Mouse (Mus musculus) ovary, postnatal 36 days (tissue): ENCODE results near the gene Sh3bp4.

Experiments used
- DNase-seq: peaks from one replicate; pipeline ENCODE4 v3.0.0; 2022; ENCODE audit warnings: low spot score, mixed read lengths

Gene Sh3bp4

GRCm38 (mm10) chr1:89184839-89185238, 114.6 kb downstream of the Sh3bp4 start:
- DNase-seq: no peak

GRCm38 (mm10) chr1:89187441-89187840, 117.2 kb downstream of the Sh3bp4 start:
- DNase-seq: no peak

GRCm38 (mm10) chr1:89188091-89188490, 117.9 kb downstream of the Sh3bp4 start:
- no peak for DNase-seq

GRCm38 (mm10) chr1:89189204-89189603, 119.0 kb downstream of the Sh3bp4 start:
- no peak for DNase-seq

GRCm38 (mm10) chr1:89190621-89191020, 120.4 kb downstream of the Sh3bp4 start:
- DNase-seq: no peak

GRCm38 (mm10) chr1:89191127-89191740, 121.0 kb downstream of the Sh3bp4 start:
- peak; percentile 85 for DNase-seq

- DNase-seq: no peak
Observed at GRCm38 (mm10) chr1:89192536-89193220, 122.5 kb downstream of the Sh3bp4 start.

GRCm38 (mm10) chr1:89193576-89193975, 123.4 kb downstream of the Sh3bp4 start:
- no peak for DNase-seq

- peak; percentile 79 for DNase-seq
Observed at GRCm38 (mm10) chr1:89195827-89196712, 125.9 kb downstream of the Sh3bp4 start.
